Mouse (Mus musculus) olfactory bulb, adult 2 months (tissue): ENCODE measurements around the gene Gzme.

Source experiments
- CTCF ChIP-seq: fragments of 200-500 bp; IDR thresholded peaks from 2 replicates; pipeline ENCODE4 v1.5.1; 2012; ENCODE audit warnings: low read depth, mild to moderate bottlenecking, low read length, moderate library complexity; ENCODE audit not compliant: insufficient read depth
- POLR2A ChIP-seq: fragments of 200-500 bp; IDR thresholded peaks from 2 replicates; pipeline ENCODE4 v1.6.1; 2012; ENCODE audit warnings: mild to moderate bottlenecking, low read depth, low read length, moderate library complexity; ENCODE audit not compliant: insufficient read depth

DNA sequence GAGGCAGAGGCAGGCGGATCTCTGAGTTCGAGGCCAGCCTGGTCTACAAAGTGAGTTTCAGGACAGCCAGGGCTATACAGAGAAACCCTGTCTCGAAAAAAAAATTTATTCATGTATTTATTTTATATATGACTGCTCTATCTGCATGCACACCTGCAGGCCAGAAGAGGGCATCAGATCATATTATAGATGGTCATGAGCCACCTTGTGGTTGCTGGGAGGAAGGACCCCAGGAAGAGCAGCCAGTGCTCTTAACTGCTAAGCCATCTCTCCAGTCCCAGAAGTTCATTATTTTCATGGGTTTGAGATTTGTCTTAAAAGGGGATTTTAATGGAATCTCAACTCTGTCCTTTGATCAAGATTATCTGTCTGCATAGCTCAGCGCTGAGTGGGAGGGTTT is 21.5 kb downstream of the Gzme start:
- TF ChIP-seq POLR2A: no peak
- no peak for TF ChIP-seq CTCF
